Mouse (Mus musculus): Measurements from ENCODE around the gene Bloc1s4. TPM values are rescaled to one million over a fixed set of nuclear protein-coding genes. Genes with fewer than 3 reads are reported as not detected.

Gene Bloc1s4
- total RNA-seq, 2 experiments from 2014 or later: 9.8 to 11.0 TPM

DNA sequence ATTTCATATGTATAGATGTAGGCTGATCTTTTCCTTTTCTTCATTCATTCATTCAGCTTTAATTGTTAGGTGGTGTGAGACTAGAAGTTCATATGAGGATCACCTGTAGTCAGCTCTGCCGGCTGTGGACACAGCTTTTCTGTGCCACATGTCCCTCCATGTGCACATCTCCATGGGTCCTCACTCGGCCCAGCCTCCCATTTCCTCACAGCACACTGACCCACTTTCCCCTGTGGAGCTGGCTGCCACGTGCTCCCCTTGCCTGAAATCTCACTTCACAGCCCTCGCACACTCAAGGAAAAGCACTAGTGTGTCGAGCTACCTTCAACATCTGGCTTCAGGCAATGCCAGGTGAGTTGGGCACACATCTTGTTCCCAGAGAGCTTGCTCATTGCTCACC, 29.3 kb downstream of the Bloc1s4 start:
- no peak for DNase-seq

- no peak for DNase-seq
These were observed 30.6 kb downstream of the Bloc1s4 start for GRCm38 (mm10) chr5:36717889-36718288.

- no peak for DNase-seq
These were observed 31.6 kb downstream of the Bloc1s4 start for GRCm38 (mm10) chr5:36716816-36717215.

GRCm38 (mm10) chr5:36714832-36715231, 33.6 kb downstream of the Bloc1s4 start:
- no peak for DNase-seq

- DNase-seq: no peak
These were observed 34.8 kb downstream of the Bloc1s4 start for GRCm38 (mm10) chr5:36713693-36714092.

DNA sequence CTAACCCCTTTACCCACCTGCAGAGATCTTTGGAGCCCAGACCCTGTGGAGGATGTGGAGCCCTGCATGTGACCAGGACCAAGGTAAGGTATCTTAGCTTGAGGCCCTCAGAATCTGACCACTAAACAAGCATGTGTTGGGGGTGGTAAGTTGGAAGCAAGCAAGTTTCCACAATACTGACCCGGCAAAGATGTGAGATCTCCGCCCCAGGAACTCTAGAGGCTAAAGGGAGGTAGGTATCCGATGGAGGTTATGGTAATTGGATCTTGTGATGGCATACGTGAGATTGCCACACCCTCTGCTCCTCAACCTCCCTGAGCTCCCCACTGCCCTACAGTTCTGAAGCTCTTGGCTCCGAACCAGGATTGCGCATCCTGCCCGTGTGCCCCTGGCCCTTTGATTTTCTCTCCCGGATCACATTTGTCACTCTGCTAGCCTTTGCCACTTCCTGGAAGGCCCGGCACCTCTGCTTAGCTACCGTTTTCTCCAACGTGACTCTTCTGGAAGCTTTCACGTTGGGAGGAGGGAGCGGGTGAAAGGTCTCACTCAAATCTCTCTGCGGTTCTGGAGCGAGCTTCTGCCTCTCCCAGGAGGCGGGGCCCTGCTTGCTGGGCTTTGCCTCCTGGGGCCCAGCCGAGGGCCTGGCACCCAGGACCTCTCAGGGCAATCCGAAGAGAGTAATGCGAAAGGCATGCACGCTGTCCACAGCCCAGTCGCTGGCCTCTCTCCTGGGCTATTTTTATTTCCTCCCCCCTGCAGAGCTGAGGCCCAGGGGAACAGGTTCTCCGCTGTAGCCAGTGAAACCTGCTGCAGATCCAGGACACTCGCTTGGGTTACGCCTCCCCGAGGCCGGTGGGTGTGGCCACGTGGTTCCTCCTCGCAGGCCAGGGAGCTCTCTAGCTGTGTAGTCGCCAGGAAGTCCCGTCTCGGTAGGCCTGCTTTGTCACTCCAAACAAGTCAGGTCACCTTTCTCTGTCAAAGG, 35.6 kb downstream of the Bloc1s4 start:
- peak; percentile 80 for DNase-seq

DNA sequence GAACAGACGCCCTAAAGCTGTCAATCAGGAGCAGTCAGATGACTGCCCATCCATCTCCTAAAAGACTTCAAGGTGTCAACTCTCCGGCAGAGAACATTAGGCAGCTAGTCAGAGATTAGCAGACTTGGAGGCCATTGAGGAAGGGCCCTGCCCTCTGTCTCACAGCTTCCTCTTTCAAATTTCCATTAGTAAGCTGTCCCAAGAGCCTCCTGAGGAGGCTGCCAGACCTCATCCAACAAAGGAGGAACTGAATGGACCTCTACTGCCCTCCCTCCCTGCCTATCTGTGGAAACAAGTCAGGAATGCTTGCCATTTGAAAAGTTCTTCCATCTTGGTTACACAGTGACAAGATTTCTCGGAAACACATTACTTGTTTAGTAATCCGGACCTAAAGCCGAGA, 36.6 kb downstream of the Bloc1s4 start:
- no peak for DNase-seq

DNA sequence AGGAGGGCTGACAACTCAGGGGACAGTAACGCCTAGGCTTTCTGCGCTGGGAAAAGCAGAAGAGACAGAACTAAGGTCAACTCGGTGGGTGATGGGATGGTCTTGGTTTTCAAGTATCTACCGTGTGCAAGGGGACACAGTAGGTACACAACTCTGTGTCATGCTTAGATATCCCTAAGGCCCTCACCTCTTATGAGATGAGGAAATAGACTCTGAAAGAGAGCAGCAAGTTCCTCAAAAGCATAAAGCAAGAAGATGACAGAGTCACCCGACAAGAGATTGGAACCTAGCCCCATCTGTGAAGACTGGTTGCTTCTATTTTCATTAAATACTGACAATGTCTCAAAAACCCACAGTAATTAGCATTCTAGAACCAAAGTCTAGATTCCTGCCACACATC, 42.7 kb downstream of the Bloc1s4 start:
- no peak for DNase-seq

GRCm38 (mm10) chr5:36705390-36705789, 43.1 kb downstream of the Bloc1s4 start:
- DNase-seq: no peak

DNA sequence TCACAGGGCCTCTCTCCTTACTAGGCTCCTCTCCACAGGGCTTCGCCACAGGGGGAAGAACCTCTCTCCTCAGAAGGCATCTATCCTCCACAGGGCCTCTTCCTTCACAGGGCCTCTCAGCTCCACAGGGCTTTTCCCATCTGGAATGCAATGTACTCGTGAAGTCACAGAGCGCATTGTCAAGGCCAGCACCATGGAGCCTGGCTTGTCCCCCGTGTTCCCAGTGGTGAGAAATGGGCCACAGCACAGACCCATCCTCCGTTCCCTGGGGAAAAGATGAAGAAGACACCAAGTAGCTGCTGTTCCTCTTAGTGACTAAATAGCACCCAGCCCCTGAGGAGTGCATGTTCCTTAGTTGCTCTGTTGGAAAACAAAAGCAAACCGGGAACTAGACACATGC, 43.8 kb downstream of the Bloc1s4 start:
- no peak for DNase-seq

- DNase-seq: no peak
These were observed 47.4 kb downstream of the Bloc1s4 start for GRCm38 (mm10) chr5:36700939-36701620.

- no peak for DNase-seq
These were observed 49.8 kb downstream of the Bloc1s4 start for GRCm38 (mm10) chr5:36698689-36699088.

- DNase-seq: no peak
These were observed 50.3 kb downstream of the Bloc1s4 start for GRCm38 (mm10) chr5:36698067-36698670.

Other genes with a start within 250 kb of the Bloc1s4 start
- 10 to 100 TPM; 15.0 to 19.5 TPM for gene Tbc1d14, start 155.4 kb downstream of the Bloc1s4 start, total RNA-seq (2021)
- gene D5Ertd579e, start 52.6 kb downstream of the Bloc1s4 start, total RNA-seq (2021): 10 to 100 TPM; 51.2 to 67.3 TPM
- 100 to 1,000 TPM; 319 to 321 TPM for gene Mrfap1, start 48.1 kb upstream of the Bloc1s4 start, total RNA-seq (2021)
- gene Man2b2, start 82.0 kb upstream of the Bloc1s4 start, total RNA-seq (2021): 10 to 100 TPM; 12.1 to 15.1 TPM
- gene Ppp2r2c, start 119.9 kb upstream of the Bloc1s4 start, total RNA-seq (2021): 1 to 10 TPM; 1.2 TPM
- gene Wfs1, start 240.6 kb upstream of the Bloc1s4 start, total RNA-seq (2021): 10 to 100 TPM; 25.4 to 30.2 TPM